Mouse (Mus musculus) adrenal gland (tissue): ENCODE measurements around the gene Slc19a2.
"Not testable (repeated sequence)": the region's sequence is repeated elsewhere in the genome, so short reads cannot be mapped to it uniquely, and the experiment has no call there.

Source experiments
- intact Hi-C: fragments of 180-260 bp; cut with DNase I; formaldehyde crosslinking; loops from one replicate; pipeline ENCODE4 v1.15.1; 2025
- long read RNA-seq, 2 experiments: library from polyadenylated mRNA; unstranded; transcript quantifications; one replicate each; pipeline ENCODE4 v2.0.0; 2020; ENCODE audit warnings: borderline replicate concordance in 1 of 2; ENCODE audit not compliant: insufficient replicate concordance in 1 of 2

The Slc19a2 gene
- long read RNA-seq, experiment 1, transcript Slc19a2-201 (6 exons, 3,571 nt), result major isoform, 7 of 8 reads
- long read RNA-seq, experiment 1, partial matches to known transcripts, result 0 of 8 reads
- long read RNA-seq, experiment 1, other reads (novel, unspliced or antisense), result 1 of 8 reads
- long read RNA-seq, experiment 2, transcript Slc19a2-201 (6 exons, 3,571 nt), result major isoform, 5 of 8 reads
- long read RNA-seq, experiment 2, partial matches to known transcripts, result 2 of 8 reads
- long read RNA-seq, experiment 2, other reads (novel, unspliced or antisense), result 1 of 8 reads

GRCm38 (mm10) chr1:164248465-164249331 is at the start of gene Slc19a2:
Slc19a2 (plus strand) TSS chr1:164249046.
- intact Hi-C loops, result no loop called here

- intact Hi-C loops, result no loop called here
Observed at GRCm38 (mm10) chr1:164199551-164199950, 49.3 kb upstream of the Slc19a2 start.

DNA sequence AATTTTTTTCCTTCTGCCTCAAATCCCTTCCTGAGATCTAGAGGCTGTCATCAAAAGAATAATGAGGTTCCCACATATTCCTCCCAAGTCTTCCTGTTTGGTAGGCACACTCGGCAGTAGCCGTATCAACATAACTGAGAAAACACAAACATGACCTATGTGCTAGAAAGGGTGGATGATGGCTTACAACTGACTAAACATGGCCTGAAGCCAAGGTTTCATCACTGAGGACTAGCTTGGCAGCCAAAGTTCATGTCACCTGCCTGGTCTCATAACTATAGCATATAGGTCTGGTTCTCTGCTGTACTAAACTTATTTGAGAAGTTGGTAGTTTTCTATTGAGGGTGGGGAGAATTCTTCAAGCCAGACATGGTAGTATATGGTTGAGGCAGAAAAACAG is 40.4 kb upstream of the Slc19a2 start:
- intact Hi-C loops, result no loop called here

DNA sequence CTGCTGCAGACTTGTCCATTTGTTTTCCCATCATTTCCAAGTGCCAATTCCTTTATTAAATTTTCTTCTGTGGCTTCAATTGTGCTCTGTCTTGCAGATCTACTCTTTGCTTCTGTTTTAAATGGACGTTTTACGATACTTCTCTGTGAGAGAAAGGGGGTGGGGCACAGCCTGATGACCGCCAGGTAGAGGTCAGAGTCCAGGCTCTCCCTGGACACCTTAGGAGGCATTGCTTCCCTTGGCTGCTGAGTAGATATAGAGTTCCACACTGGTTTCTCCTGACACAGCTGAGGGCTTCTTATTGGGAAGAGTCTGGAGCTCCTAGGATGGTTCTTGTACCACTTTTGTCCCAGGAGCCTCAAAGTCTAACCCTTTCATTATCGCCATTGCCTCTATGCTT is 37.9 kb upstream of the Slc19a2 start:
- intact Hi-C loops, result no loop called here

DNA sequence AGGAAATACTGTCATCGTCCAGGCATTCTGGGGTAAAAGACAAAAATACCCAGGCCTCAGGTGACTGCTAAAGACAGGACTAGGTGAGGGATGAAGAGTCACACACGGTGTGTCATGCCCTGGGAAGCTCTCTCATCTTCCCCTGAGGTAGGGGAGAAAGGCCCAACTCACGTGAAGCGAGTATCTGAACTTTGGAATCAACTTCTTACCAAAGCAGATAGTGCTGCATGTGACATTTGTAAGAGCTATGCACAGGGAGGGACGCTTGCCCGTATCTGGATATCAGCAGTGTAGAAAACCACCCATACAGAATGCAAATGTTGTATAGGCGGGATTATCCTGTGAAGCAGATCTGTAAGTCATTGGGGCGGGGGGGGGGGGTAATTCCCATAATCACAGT is 36.2 kb upstream of the Slc19a2 start:
- intact Hi-C loops, result no loop called here

DNA sequence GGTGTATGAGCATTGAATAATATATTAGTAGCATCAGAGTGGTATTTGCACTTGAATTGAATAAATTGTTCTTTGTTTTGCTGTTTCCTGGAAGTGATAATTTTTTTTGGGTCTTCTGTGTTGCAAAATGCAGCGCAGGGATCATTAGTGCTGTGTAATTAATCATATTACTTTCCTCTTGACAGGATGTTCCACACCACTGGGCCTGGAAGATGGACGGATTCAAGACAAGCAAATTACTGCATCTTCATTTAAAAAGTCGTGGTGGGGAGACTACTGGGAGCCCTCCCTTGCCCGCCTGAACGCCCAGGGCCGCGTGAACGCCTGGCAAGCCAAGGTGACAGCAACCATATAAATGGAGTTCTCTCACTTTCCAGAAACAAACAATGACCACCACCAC is 34.7 kb upstream of the Slc19a2 start:
- intact Hi-C loops, result no loop called here

- intact Hi-C loops, result no loop called here
Observed at GRCm38 (mm10) chr1:164215097-164215496, 33.7 kb upstream of the Slc19a2 start.

- intact Hi-C loops, result no loop called here
Observed at GRCm38 (mm10) chr1:164215540-164215939, 33.3 kb upstream of the Slc19a2 start.

- intact Hi-C loops, result no loop called here
Observed at GRCm38 (mm10) chr1:164217791-164218685, 30.8 kb upstream of the Slc19a2 start.

DNA sequence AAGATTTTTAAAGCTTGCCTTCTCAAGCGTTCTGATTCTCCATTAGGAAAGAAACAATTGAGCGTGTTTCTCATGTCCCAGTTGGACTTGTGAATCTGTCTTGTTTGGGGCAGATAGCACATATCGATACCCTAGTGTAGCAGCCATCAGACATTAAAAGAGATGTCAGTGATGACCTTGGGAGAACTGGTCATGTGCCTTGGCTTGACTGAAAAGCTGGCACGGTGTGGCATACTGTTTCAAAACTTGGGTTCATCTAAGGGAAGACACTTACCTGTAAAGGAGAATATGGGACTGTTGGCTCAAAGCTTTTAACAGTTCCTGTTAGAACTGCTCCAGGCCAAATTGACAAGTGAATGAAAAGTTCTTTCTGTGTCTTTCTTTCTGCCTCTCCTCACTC is 28.6 kb upstream of the Slc19a2 start:
- intact Hi-C loops, result no loop called here

DNA sequence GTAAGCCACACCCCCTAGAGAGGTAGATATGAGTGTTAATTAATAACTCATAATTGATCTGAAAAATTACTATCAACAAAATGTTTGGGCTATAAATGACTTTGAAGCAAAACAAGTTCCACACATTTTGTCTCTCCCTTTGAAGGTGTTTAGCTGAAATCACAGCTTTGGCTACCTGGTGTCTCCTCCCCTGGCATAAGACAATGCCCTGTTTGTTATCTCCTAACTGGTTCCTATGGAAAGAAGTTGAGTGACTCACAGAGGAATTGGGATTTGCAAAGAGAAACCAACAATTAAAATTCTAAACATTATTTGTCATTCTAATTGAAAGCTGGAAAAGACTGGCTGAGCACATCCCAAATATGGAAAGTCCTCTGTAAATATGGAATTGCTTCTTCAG is 25.8 kb upstream of the Slc19a2 start:
- intact Hi-C loops, result no loop called here

DNA sequence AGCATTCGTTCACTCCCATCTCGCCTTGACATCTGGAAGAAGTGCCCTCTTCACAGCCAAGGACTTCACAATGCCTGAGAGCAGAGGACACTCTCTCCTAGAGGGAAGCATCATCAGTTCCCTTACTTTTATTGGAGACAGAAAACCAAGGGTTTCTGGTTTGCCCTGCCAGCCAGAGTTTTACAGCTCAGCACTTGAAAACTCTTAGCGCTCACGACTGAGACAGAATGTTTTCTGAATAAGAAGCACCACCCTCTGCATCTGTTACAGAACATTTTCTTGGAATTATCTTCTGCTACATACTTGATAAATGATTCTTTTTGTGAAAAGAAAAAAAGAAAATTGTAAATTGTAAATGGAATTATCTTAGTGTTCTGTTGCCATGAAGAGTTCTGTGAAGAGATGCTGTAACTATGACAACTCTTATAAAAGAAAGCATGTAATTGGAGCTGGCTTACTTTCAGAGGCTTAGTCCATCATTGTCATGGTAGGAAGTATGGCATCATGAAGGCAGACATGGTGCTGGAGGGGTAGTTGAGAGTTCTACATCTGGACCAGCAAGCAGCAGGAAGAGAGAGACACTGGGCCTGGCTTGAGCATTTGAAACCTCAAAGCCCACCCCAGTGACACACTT is 16.8 kb upstream of the Slc19a2 start:
- intact Hi-C loops, result not testable (repeated sequence)

DNA sequence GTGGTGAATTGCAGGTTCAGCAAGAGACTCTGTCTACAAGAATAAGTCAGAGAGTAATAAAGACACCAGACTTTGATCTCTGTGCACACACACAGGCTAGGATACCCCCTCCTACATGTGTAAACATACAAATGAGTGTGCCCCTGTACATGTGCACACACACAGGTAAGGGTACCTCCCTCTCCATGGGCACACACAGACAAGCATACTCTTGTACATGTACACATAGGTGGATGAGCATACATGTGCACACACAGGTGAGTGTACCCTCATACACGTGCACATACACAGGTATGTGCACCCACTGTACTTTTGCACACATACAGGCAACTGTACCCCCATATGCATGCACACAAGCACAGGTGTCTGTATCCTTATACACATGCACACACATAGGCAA is 15.4 kb upstream of the Slc19a2 start:
- intact Hi-C loops, result no loop called here

- intact Hi-C loops, result no loop called here
Observed at GRCm38 (mm10) chr1:164235078-164235477, 13.8 kb upstream of the Slc19a2 start.

DNA sequence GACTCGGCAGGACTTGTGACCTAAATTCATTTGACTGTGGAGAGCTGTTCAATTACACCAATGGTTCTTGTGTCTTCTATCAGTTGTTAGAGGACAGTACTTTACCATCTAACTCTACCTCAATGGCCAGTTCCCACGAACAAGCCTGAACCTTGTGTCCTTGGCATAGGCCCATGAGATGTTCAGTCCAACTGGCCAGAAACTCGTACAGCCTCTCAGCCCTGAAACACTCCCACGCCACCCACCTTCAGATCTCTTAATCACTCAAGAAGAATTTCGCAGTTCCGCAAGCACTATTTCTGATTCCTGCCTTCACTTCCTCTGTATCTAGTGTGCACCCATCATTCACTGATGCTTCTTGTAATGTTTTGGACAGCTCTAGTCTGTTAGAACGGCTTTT is 12.8 kb upstream of the Slc19a2 start:
- intact Hi-C loops, result no loop called here

- intact Hi-C loops, result no loop called here
Observed at GRCm38 (mm10) chr1:164241494-164241893, 7.4 kb upstream of the Slc19a2 start.

- intact Hi-C loops, result no loop called here
Observed at GRCm38 (mm10) chr1:164242809-164243208, 6.0 kb upstream of the Slc19a2 start.

DNA sequence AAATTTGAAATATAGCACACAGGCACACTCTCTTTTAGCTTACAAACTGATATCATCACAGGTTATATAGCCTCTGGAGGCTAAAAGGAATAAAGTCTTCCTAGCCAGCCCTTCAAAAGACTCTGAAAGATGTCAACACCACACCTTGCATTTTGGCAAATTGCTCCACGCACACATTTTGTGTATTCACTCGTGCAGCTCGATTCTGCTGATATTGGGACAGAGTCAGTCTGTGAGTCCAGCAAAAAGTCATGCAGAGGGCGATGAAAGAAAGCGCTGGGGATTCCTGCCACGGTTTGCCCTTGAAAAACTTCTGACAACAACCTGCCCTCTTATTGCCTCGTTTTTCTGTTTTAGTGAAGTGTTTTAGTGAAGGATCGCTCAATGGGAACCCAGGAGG is 1.4 kb upstream of the Slc19a2 start:
- intact Hi-C loops, result no loop called here

DNA sequence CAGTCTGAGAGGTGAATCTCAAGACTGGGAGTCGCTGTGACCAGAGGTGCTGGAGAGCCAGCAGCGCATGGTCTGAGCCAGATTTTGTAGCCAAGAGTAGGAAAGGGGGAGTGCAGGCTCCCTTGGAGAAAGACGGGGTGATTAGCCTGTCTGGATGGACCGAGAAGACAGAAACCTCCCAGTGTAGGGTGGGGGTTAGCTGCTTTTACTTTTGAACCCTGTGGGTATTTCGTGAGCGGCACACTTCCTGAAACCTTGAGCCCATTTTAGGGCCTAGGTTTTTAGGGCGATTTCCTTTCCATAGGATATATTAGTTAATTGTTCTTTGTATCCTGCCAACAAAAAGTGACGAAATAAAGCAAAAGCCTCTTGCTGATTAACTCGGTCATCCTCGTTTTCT is 875 bp upstream of the Slc19a2 start:
- intact Hi-C loops, result no loop called here

- intact Hi-C loops, result no loop called here
Observed at GRCm38 (mm10) chr1:164249332-164249711, 476 bp downstream of the Slc19a2 start.
